Mouse (Mus musculus): Measurements from ENCODE around the gene Gm853.

- TF ChIP-seq CTCF (IDR thresholded peaks at IDR 0.05; ENCODE audit: extremely low read depth, insufficient read depth, insufficient read length, insufficient replicate concordance), result no peak
- TF ChIP-seq POLR2A (IDR thresholded peaks at IDR 0.05; ENCODE audit: low read depth, low read length), result no peak
Observed at GRCm38 (mm10) chr4:130267069-130267468, 44.9 kb upstream of the Gm853 start.
